Mouse (Mus musculus) megakaryocyte, embryonic 14.5 days (primary cell): ENCODE measurements around the gene Tfip11.

Source experiments
- FLI1 ChIP-seq: IDR thresholded peaks from 2 replicates; pipeline ENCODE4 v1.6.1; 2012; ENCODE audit warnings: low read length, inconsistent platforms, mixed read lengths
- GATA1 ChIP-seq: IDR thresholded peaks from 3 replicates; pipeline ENCODE4 v1.6.1; 2012; ENCODE audit warnings: mixed read lengths, low read length, inconsistent platforms, borderline replicate concordance

DNA sequence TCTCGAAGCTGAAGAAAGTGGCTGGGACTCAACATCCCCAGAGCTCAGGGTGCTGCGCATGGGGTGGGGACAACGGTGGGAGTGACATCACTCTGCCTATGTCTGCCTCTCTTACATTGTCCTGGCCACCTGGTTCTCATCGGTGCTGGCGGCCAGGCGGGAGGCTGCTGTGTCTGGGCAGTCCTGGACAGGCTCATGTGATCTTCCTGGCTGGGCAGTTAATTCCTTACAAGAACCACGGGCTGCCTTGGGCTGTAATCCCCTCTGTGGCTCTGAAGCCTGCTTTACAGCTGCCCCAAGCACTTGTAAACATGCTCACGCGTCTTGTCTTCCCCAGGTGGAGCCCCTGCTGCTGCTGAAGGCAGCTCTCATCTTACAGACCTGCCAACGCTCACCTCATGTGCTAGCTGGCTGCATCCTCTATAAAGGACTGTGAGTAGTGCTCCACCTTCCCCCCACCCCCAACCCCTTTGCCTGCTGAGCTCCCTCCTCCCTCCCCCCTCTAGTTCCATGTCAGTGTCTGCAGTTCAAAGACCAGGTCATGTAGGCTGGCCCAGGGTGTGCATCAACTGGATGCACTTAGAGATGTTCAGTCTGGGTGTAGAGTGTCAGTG, 38.1 kb downstream of the Tfip11 start:
- TF ChIP-seq GATA1, result no peak
- no peak for TF ChIP-seq FLI1
